Mouse (Mus musculus): ENCODE results near the gene Zfp94. TPM values are rescaled to one million over a fixed set of nuclear protein-coding genes. Genes with fewer than 3 reads are reported as not detected.

Gene Zfp94
- polyA plus RNA-seq, 1 experiment from 2014 or later: 19.2 TPM

GRCm38 (mm10) chr7:24298973-24299708 lies 17.3 kb downstream of the Zfp94 start:
- DNase-seq: peak; percentile 95
- Histone ChIP-seq H3K27me3 (ENCODE audit: control insufficient read depth, insufficient read depth, low read length) (no peaks in the 10 kb centered on the region), H3K27ac (replicated peaks; ENCODE audit: low read depth, low read length) (peak overlapping the region; percentile 91), H3K4me3 (replicated peaks; ENCODE audit: low read depth, low read length) (peak overlapping the region; percentile 75), H3K4me1 (ENCODE audit: control insufficient read depth, insufficient read depth, low read length) (peaks cover 12% of the 10 kb centered on the region), H3K9me3 (ENCODE audit: control insufficient read depth, low read length) (no peaks in the 10 kb centered on the region), H3K9ac (replicated peaks; ENCODE audit: low read length) (peak overlapping the region; percentile 82), H3K36me3 (ENCODE audit: control insufficient read depth, insufficient read depth, low read length) (peaks cover 55% of the 10 kb centered on the region), H3K4me2 (ENCODE audit: low read length) (peak overlapping the region; percentile 83)
- ATAC-seq (ENCODE audit: low FRiP score, low TSS enrichment): peak; percentile 89
- WGBS: under 1% methylated on average over 46 of the region's 47 CpGs

GRCm38 (mm10) chr7:24298635-24298972 lies 17.9 kb downstream of the Zfp94 start:
- Histone ChIP-seq H3K36me3 (ENCODE audit: control insufficient read depth, insufficient read depth, low read length) (peaks cover 59% of the 10 kb centered on the region), H3K27ac (replicated peaks; ENCODE audit: low read depth, low read length) (peak overlapping the region; percentile 91), H3K4me2 (ENCODE audit: low read length) (peak overlapping the region; percentile 83), H3K9ac (replicated peaks; ENCODE audit: low read length) (peak overlapping the region; percentile 82), H3K9me3 (ENCODE audit: control insufficient read depth, low read length) (no peaks in the 10 kb centered on the region), H3K27me3 (ENCODE audit: control insufficient read depth, insufficient read depth, low read length) (no peaks in the 10 kb centered on the region), H3K4me3 (replicated peaks; ENCODE audit: low read depth, low read length) (peak overlapping the region; percentile 75), H3K4me1 (ENCODE audit: control insufficient read depth, insufficient read depth, low read length) (peaks cover 12% of the 10 kb centered on the region)
- ATAC-seq (ENCODE audit: low FRiP score, low TSS enrichment): peak; percentile 53
- DNase-seq: peak; percentile 54
- whole genome bisulfite sequencing: under 1% methylated on average over 12 of the region's 12 CpGs

GRCm38 (mm10) chr7:24297361-24298095 lies 18.9 kb downstream of the Zfp94 start:
- no peak overlapping the region for H3K27ac ChIP-seq (replicated peaks; ENCODE audit: low read depth, low read length)

GRCm38 (mm10) chr7:24296386-24296785 lies 20.1 kb downstream of the Zfp94 start:
- H3K4me2 ChIP-seq (ENCODE audit: low read length): no peak overlapping the region
- peaks cover 12% of the 10 kb centered on the region for H3K4me1 ChIP-seq (ENCODE audit: control insufficient read depth, insufficient read depth, low read length)
- H3K9me3 ChIP-seq (ENCODE audit: control insufficient read depth, low read length): no peaks in the 10 kb centered on the region
- no peak overlapping the region for H3K9ac ChIP-seq (replicated peaks; ENCODE audit: low read length)
- no peaks in the 10 kb centered on the region for H3K27me3 ChIP-seq (ENCODE audit: control insufficient read depth, insufficient read depth, low read length)
- H3K4me3 ChIP-seq (replicated peaks; ENCODE audit: low read depth, low read length): no peak overlapping the region
- ATAC-seq (ENCODE audit: low FRiP score, low TSS enrichment) (no peak), DNase-seq (no peak)
- 96% methylated on average over 7 of the region's 7 CpGs for whole genome bisulfite sequencing
- H3K27ac ChIP-seq (replicated peaks; ENCODE audit: low read depth, low read length): no peak overlapping the region
- H3K36me3 ChIP-seq (ENCODE audit: control insufficient read depth, insufficient read depth, low read length): peaks cover 60% of the 10 kb centered on the region

More at GRCm38 (mm10) chr7:24297361-24298095, 18.9 kb downstream of the Zfp94 start:
- no peak for DNase-seq
- Histone ChIP-seq H3K9ac (replicated peaks; ENCODE audit: low read length) (peak overlapping the region; percentile 82; the same call in 1 of the 2 replicates), H3K36me3 (ENCODE audit: control insufficient read depth, insufficient read depth, low read length) (peaks cover 57% of the 10 kb centered on the region), H3K4me1 (ENCODE audit: control insufficient read depth, insufficient read depth, low read length) (peaks cover 12% of the 10 kb centered on the region), H3K27me3 (ENCODE audit: control insufficient read depth, insufficient read depth, low read length) (no peaks in the 10 kb centered on the region), H3K9me3 (ENCODE audit: control insufficient read depth, low read length) (no peaks in the 10 kb centered on the region), H3K4me2 (ENCODE audit: low read length) (peak overlapping the region; percentile 83), H3K4me3 (replicated peaks; ENCODE audit: low read depth, low read length) (peak overlapping the region; percentile 75)
- ATAC-seq (ENCODE audit: low FRiP score, low TSS enrichment): no peak
- WGBS: 90% methylated on average over 15 of the region's 15 CpGs

GRCm38 (mm10) chr7:24295376-24295775 lies 21.1 kb downstream of the Zfp94 start:
- Histone ChIP-seq H3K9ac (replicated peaks; ENCODE audit: low read length) (no peak overlapping the region), H3K9me3 (ENCODE audit: control insufficient read depth, low read length) (no peaks in the 10 kb centered on the region), H3K27ac (replicated peaks; ENCODE audit: low read depth, low read length) (no peak overlapping the region), H3K4me3 (replicated peaks; ENCODE audit: low read depth, low read length) (no peak overlapping the region), H3K4me1 (ENCODE audit: control insufficient read depth, insufficient read depth, low read length) (peaks cover 10% of the 10 kb centered on the region), H3K36me3 (ENCODE audit: control insufficient read depth, insufficient read depth, low read length) (peaks cover 70% of the 10 kb centered on the region), H3K27me3 (ENCODE audit: control insufficient read depth, insufficient read depth, low read length) (no peaks in the 10 kb centered on the region), H3K4me2 (ENCODE audit: low read length) (no peak overlapping the region)
- 98% methylated on average over 7 of the region's 7 CpGs for WGBS
- ATAC-seq (ENCODE audit: low FRiP score, low TSS enrichment) (no peak), DNase-seq (no peak)

- no peak overlapping the region for H3K4me2 ChIP-seq (ENCODE audit: low read length)
- no peak overlapping the region for H3K4me3 ChIP-seq (replicated peaks; ENCODE audit: low read depth, low read length)
- DNase-seq (no peak), ATAC-seq (ENCODE audit: low FRiP score, low TSS enrichment) (no peak)
- WGBS: 96% methylated on average over 4 of the region's 4 CpGs
- no peaks in the 10 kb centered on the region for H3K9me3 ChIP-seq (ENCODE audit: control insufficient read depth, low read length)
- no peak overlapping the region for H3K9ac ChIP-seq (replicated peaks; ENCODE audit: low read length)
- H3K4me1 ChIP-seq (ENCODE audit: control insufficient read depth, insufficient read depth, low read length): peaks cover 7% of the 10 kb centered on the region; the same call in 1 of the 2 replicates
- peaks cover 76% of the 10 kb centered on the region for H3K36me3 ChIP-seq (ENCODE audit: control insufficient read depth, insufficient read depth, low read length)
- no peak overlapping the region for H3K27ac ChIP-seq (replicated peaks; ENCODE audit: low read depth, low read length)
- H3K27me3 ChIP-seq (ENCODE audit: control insufficient read depth, insufficient read depth, low read length): no peaks in the 10 kb centered on the region
These were observed 21.7 kb downstream of the Zfp94 start for GRCm38 (mm10) chr7:24294763-24295162.

GRCm38 (mm10) chr7:24293061-24293851 lies 23.2 kb downstream of the Zfp94 start:
- no peak overlapping the region for H3K4me3 ChIP-seq (replicated peaks; ENCODE audit: low read depth, low read length)
- no peak overlapping the region for H3K27ac ChIP-seq (replicated peaks; ENCODE audit: low read depth, low read length)
- DNase-seq (no peak), ATAC-seq (ENCODE audit: low FRiP score, low TSS enrichment) (no peak)
- no peaks in the 10 kb centered on the region for H3K9me3 ChIP-seq (ENCODE audit: control insufficient read depth, low read length)
- no peaks in the 10 kb centered on the region for H3K27me3 ChIP-seq (ENCODE audit: control insufficient read depth, insufficient read depth, low read length)
- 94% methylated on average over 12 of the region's 12 CpGs for WGBS
- H3K36me3 ChIP-seq (ENCODE audit: control insufficient read depth, insufficient read depth, low read length): peaks cover 89% of the 10 kb centered on the region
- H3K4me2 ChIP-seq (ENCODE audit: low read length): no peak overlapping the region
- peaks cover 5% of the 10 kb centered on the region; the same call in 1 of the 2 replicates for H3K4me1 ChIP-seq (ENCODE audit: control insufficient read depth, insufficient read depth, low read length)
- H3K9ac ChIP-seq (replicated peaks; ENCODE audit: low read length): no peak overlapping the region

GRCm38 (mm10) chr7:24291387-24292090 lies 24.9 kb downstream of the Zfp94 start:
- Histone ChIP-seq H3K4me2 (ENCODE audit: low read length) (no peak overlapping the region), H3K27me3 (ENCODE audit: control insufficient read depth, insufficient read depth, low read length) (no peaks in the 10 kb centered on the region), H3K27ac (replicated peaks; ENCODE audit: low read depth, low read length) (no peak overlapping the region), H3K36me3 (ENCODE audit: control insufficient read depth, insufficient read depth, low read length) (peaks cover 91% of the 10 kb centered on the region), H3K4me3 (replicated peaks; ENCODE audit: low read depth, low read length) (no peak overlapping the region), H3K9ac (replicated peaks; ENCODE audit: low read length) (no peak overlapping the region), H3K4me1 (ENCODE audit: control insufficient read depth, insufficient read depth, low read length) (no peaks in the 10 kb centered on the region), H3K9me3 (ENCODE audit: control insufficient read depth, low read length) (no peaks in the 10 kb centered on the region)
- ATAC-seq (ENCODE audit: low FRiP score, low TSS enrichment) (no peak), DNase-seq (no peak)
- WGBS: 93% methylated on average over 27 of the region's 27 CpGs

All from midbrain, embryonic 14.5 days (tissue).